Mouse (Mus musculus) forebrain, embryonic 15.5 days (tissue): ENCODE measurements around the gene Ifnl3. TPM values are rescaled to one million over a fixed set of nuclear protein-coding genes. Genes with fewer than 3 reads are reported as not detected.
A peak's percentile ranks its signal among the peaks of the same experiment; 100 is the strongest.
"Not testable (repeated sequence)": the region's sequence is repeated elsewhere in the genome, so short reads cannot be mapped to it uniquely, and the experiment has no call there.

ENCODE experiments used
- ATAC-seq: fragments of 200-750 bp; cut with Nextera tagmentation; replicated peaks from 2 replicates; pipeline ENCODE4 v1.8.0; 2017; ENCODE audit warnings: mild to moderate bottlenecking, moderate TSS enrichment, moderate library complexity
- H3K27ac ChIP-seq: fragments of 300-500 bp; sonication (generic); replicated peaks from 2 replicates; pipeline ENCODE4 v1.5.1; 2015; ENCODE audit warnings: mild to moderate bottlenecking, inconsistent platforms
- H3K27me3 ChIP-seq: fragments of 300-500 bp; sonication (generic); 2 replicates; pipeline ENCODE4 v1.6.1; 2015; ENCODE audit warnings: inconsistent platforms
- H3K36me3 ChIP-seq: fragments of 300-500 bp; sonication (generic); 2 replicates; pipeline ENCODE4 v1.6.1; 2015; ENCODE audit warnings: mild to moderate bottlenecking, inconsistent platforms
- H3K4me1 ChIP-seq: fragments of 300-500 bp; sonication (generic); 2 replicates; pipeline ENCODE4 v1.6.1; 2015; ENCODE audit warnings: inconsistent platforms
- H3K4me2 ChIP-seq: fragments of 300-500 bp; sonication (generic); replicated peaks from 2 replicates; pipeline ENCODE4 v1.6.1; 2015; ENCODE audit warnings: mild to moderate bottlenecking, inconsistent platforms
- H3K4me3 ChIP-seq: fragments of 300-500 bp; sonication (generic); 2 replicates; pipeline ENCODE4 v1.5.1; 2015; ENCODE audit warnings: mild to moderate bottlenecking, inconsistent platforms
- H3K9ac ChIP-seq: fragments of 300-500 bp; sonication (generic); replicated peaks from 2 replicates; pipeline ENCODE4 v1.6.1; 2015; ENCODE audit warnings: mild to moderate bottlenecking, inconsistent platforms
- H3K9me3 ChIP-seq: fragments of 300-500 bp; sonication (generic); 2 replicates; pipeline ENCODE4 v1.6.1; 2016; ENCODE audit warnings: inconsistent platforms
- whole genome bisulfite sequencing: fragments of 180-500 bp; shearing (Covaris S2); methylation state at CpG from one replicate; pipeline ENCODE4 v1.1.7; 2015; ENCODE audit warnings: mixed read lengths; 5-methylcytosine and 5-hydroxymethylcytosine counted together
- polyA plus RNA-seq: library from polyadenylated mRNA; unstranded; fragments of >200 nt; fragmentation: Nextera tagmentation; extraction: Ambion mirVana; gene quantifications from 2 replicates; pipeline ENCODE4 v1.2.1, GENCODE M21; 2015

Ifnl3 gene
- polyA plus RNA-seq, 1 experiment from 2014 or later = not detected

DNA sequence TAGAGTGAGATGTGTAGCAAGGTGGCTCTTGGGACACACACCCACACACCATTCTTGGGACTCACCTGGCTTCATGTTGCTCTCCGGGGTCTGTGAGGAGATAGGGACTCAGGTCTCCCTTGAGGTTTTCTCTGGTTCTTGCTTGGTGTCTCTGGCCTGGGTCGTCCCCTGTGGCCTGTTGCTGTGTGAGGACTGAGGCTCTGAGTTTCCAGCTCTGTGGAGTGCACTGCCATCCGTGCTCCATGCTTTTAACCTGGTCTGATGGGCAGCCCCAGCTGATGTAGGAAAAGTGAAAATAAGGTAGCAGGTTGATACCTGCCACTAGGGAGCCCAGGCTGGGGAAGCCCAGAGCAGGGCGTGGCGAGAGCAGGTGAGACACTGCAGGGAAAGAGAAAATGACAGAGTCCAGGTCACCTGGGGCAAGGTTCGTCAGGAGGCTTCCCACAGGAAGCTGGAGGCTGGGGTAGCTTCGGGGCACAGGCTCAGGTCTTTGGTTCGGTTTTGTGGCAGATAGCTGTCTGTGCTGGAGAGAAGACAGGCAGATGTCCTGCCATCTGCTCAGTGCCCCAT is 12.1 kb upstream of the Ifnl3 start, which contains the start of gene Ifnl2:
Gene Ifnl2 (minus strand): TSS at position 51 of the 570 bp plus-strand sequence.
- WGBS = 66% methylated on average over 8 of the region's 8 CpGs
- H3K9me3 ChIP-seq, H3K4me1 ChIP-seq, H3K4me3 ChIP-seq, ATAC-seq, H3K27ac ChIP-seq, H3K27me3 ChIP-seq, H3K36me3 ChIP-seq, H3K9ac ChIP-seq, H3K4me2 ChIP-seq: not testable (repeated sequence)

- Histone ChIP-seq H3K27me3 (no peaks in the 10 kb centered on the region), H3K4me1 (no peaks in the 10 kb centered on the region), H3K27ac (no peak overlapping the region), H3K36me3 (no peaks in the 10 kb centered on the region), H3K4me2 (no peak overlapping the region), H3K9me3 (no peaks in the 10 kb centered on the region), H3K4me3 (no peak overlapping the region), H3K9ac (no peak overlapping the region)
- no peak for ATAC-seq
- 75% methylated on average over 8 of the region's 8 CpGs for WGBS
These were observed 11.2 kb upstream of the Ifnl3 start for GRCm38 (mm10) chr7:28511441-28511840.

GRCm38 (mm10) chr7:28527922-28528719 is 5.5 kb downstream of the Ifnl3 start:
- H3K4me3 ChIP-seq = no peak overlapping the region
- no peak overlapping the region for H3K9ac ChIP-seq
- H3K27ac ChIP-seq = no peak overlapping the region
- 9% methylated on average over 19 of the region's 19 CpGs for WGBS
- H3K4me2 ChIP-seq = no peak overlapping the region
- H3K9me3 ChIP-seq = no peaks in the 10 kb centered on the region
- no peak for ATAC-seq
- H3K36me3 ChIP-seq = no peaks in the 10 kb centered on the region
- H3K4me1 ChIP-seq = no peaks in the 10 kb centered on the region
- H3K27me3 ChIP-seq = no peaks in the 10 kb centered on the region

- no peak overlapping the region for H3K4me3 ChIP-seq
- H3K4me2 ChIP-seq = no peak overlapping the region
- H3K27me3 ChIP-seq = no peaks in the 10 kb centered on the region
- no peak overlapping the region for H3K27ac ChIP-seq
- H3K9me3 ChIP-seq = no peaks in the 10 kb centered on the region
- no peak overlapping the region for H3K9ac ChIP-seq
- no peaks in the 10 kb centered on the region for H3K4me1 ChIP-seq
- no peak for ATAC-seq
- WGBS = 75% methylated on average over 8 of the region's 8 CpGs
- no peaks in the 10 kb centered on the region for H3K36me3 ChIP-seq
These were observed 9.4 kb downstream of the Ifnl3 start for GRCm38 (mm10) chr7:28532005-28532404.

GRCm38 (mm10) chr7:28538886-28539285 is 16.2 kb downstream of the Ifnl3 start:
- ATAC-seq = not testable (repeated sequence)
- 95% methylated on average over 6 of the region's 6 CpGs for WGBS

DNA sequence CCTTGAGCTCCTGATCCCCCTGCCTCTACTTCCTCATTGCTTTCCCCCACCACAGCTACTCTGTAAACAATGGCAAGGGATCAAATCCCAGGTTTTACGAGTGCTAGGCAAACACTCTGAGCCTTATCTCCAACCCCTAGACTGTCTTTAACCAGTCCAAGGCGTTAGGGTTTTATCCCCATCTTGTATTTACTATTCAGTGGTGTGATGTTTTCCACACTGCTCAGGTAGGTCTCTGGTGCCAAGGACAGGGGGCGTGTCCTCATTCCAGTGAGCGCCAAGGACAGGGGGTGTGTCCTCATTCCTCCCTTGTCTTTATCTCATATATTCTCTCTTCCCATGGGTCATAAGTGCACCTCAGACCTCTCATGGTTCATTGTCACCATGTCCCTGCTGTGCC is 17.9 kb downstream of the Ifnl3 start, which contains the start of gene Sycn:
Gene Sycn (plus strand): TSS at position 360 of the 400 bp plus-strand sequence.
- ATAC-seq = no peak
- Histone ChIP-seq H3K9me3 (no peaks in the 10 kb centered on the region), H3K9ac (no peak within 1 kb of the TSS), H3K27me3 (peaks cover 16% of the 10 kb centered on the region), H3K4me3 (no peak within 1 kb of the TSS), H3K27ac (no peak within 1 kb of the TSS), H3K36me3 (no peaks in the 10 kb centered on the region), H3K4me1 (peaks cover 7% of the 10 kb centered on the region; the same call in 1 of the 2 replicates), H3K4me2 (no peak within 1 kb of the TSS)
- WGBS = 90% methylated on average over 4 of the region's 4 CpGs

More at GRCm38 (mm10) chr7:28538886-28539285, 16.2 kb downstream of the Ifnl3 start:
- H3K27ac ChIP-seq, H3K4me3 ChIP-seq, H3K4me1 ChIP-seq, H3K27me3 ChIP-seq, H3K4me2 ChIP-seq, H3K36me3 ChIP-seq, H3K9ac ChIP-seq, H3K9me3 ChIP-seq: not testable (repeated sequence)

DNA sequence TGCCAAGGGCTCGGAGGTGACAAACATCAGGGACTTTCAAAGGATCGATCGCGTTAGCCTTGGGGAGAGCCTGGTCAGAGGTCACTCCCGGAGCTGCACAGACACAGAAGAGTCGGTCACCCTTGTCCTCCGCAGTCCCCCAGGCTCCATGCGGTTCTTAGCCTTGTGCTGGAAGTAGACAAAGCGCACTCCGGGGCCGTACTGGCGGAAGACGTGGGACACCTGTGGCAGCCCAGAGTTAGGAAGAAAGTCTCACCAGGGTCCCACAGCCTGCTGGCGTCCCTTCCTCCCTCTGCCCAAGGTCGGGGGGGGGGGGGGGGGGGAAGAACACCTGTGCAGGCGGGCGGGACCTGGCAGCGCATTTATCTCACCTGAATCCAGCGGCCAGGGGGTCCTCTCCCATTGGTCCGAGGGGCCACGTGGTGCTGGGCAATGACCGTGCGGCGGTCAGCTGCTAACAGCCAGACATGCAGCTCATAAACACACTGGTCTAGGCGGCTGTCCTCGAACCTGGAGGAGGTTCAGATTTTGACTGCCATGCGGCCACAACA is 21.5 kb downstream of the Ifnl3 start:
- WGBS = 5% methylated on average over 26 of the region's 27 CpGs
- H3K27me3 ChIP-seq = peaks cover 35% of the 10 kb centered on the region
- no peak overlapping the region; the same call in 1 of the 2 replicates for H3K4me3 ChIP-seq
- H3K4me1 ChIP-seq = peaks cover 16% of the 10 kb centered on the region
- H3K27ac ChIP-seq = no peak overlapping the region
- H3K36me3 ChIP-seq = no peaks in the 10 kb centered on the region
- peak overlapping the region; percentile 14; the same call in 1 of the 2 replicates for H3K4me2 ChIP-seq
- H3K9me3 ChIP-seq = no peaks in the 10 kb centered on the region
- no peak for ATAC-seq
- H3K9ac ChIP-seq = no peak overlapping the region

GRCm38 (mm10) chr7:28545048-28545890 is 22.6 kb downstream of the Ifnl3 start:
- Histone ChIP-seq H3K9ac (no peak overlapping the region), H3K27ac (no peak overlapping the region), H3K9me3 (no peaks in the 10 kb centered on the region), H3K4me2 (no peak overlapping the region), H3K36me3 (no peaks in the 10 kb centered on the region), H3K27me3 (peaks cover 35% of the 10 kb centered on the region), H3K4me3 (no peak overlapping the region), H3K4me1 (peaks cover 16% of the 10 kb centered on the region)
- WGBS = 26% methylated on average over 14 of the region's 14 CpGs
- ATAC-seq = no peak

GRCm38 (mm10) chr7:28545891-28546210 is 23.2 kb downstream of the Ifnl3 start:
- WGBS = 42% methylated on average over 7 of the region's 7 CpGs
- no peak overlapping the region for H3K27ac ChIP-seq
- H3K9ac ChIP-seq = no peak overlapping the region
- ATAC-seq = no peak
- H3K4me3 ChIP-seq = no peak overlapping the region
- no peaks in the 10 kb centered on the region for H3K36me3 ChIP-seq
- H3K9me3 ChIP-seq = no peaks in the 10 kb centered on the region
- no peak overlapping the region for H3K4me2 ChIP-seq
- H3K4me1 ChIP-seq = peaks cover 16% of the 10 kb centered on the region
- peaks cover 35% of the 10 kb centered on the region for H3K27me3 ChIP-seq

GRCm38 (mm10) chr7:28546649-28547048 is 24.0 kb downstream of the Ifnl3 start:
- Histone ChIP-seq H3K9ac (peak overlapping the region; percentile 8), H3K27me3 (peaks cover 35% of the 10 kb centered on the region)

GRCm38 (mm10) chr7:28547154-28547553 is 24.5 kb downstream of the Ifnl3 start, which contains the start of gene Nccrp1:
Gene Nccrp1, minus strand, starts transcription at chr7:28547254.
- H3K4me3 ChIP-seq = peak within 1 kb of the TSS; percentile 21
- H3K27ac ChIP-seq = no peak within 1 kb of the TSS
- WGBS = 10% methylated on average over 5 of the region's 5 CpGs
- no peaks in the 10 kb centered on the region for H3K36me3 ChIP-seq
- H3K4me2 ChIP-seq = peak within 1 kb of the TSS; percentile 48
- peaks cover 16% of the 10 kb centered on the region for H3K4me1 ChIP-seq
- peak within 1 kb of the TSS; percentile 8 for H3K9ac ChIP-seq
- peaks cover 35% of the 10 kb centered on the region for H3K27me3 ChIP-seq
- H3K9me3 ChIP-seq = no peaks in the 10 kb centered on the region
- ATAC-seq = no peak

More at GRCm38 (mm10) chr7:28546649-28547048, 24.0 kb downstream of the Ifnl3 start:
- Histone ChIP-seq H3K4me2 (peak overlapping the region; percentile 48), H3K36me3 (no peaks in the 10 kb centered on the region), H3K27ac (no peak overlapping the region), H3K4me1 (peaks cover 16% of the 10 kb centered on the region), H3K9me3 (no peaks in the 10 kb centered on the region), H3K4me3 (peak overlapping the region; percentile 21)
- ATAC-seq = no peak
- 1% methylated on average over 22 of the region's 22 CpGs for WGBS
